Mouse (Mus musculus): ENCODE data around the gene Usp49. TPM values are rescaled to one million over a fixed set of nuclear protein-coding genes. Genes with fewer than 3 reads are reported as not detected.

Gene Usp49
- polyA plus RNA-seq, 1 experiment from 2014 or later: 3.5 TPM

- no peak overlapping the region for H3K4me2 ChIP-seq
- no peak overlapping the region for H3K9ac ChIP-seq
- no peaks in the 10 kb centered on the region for H3K27me3 ChIP-seq (replicated peaks)
- ATAC-seq (ENCODE audit: insufficient number of reproducible peaks, low FRiP score): no peak
- peaks cover 21% of the 10 kb centered on the region for H3K4me1 ChIP-seq (replicated peaks)
- H3K36me3 ChIP-seq: no peaks in the 10 kb centered on the region
- H3K27ac ChIP-seq (ENCODE audit: poor library complexity, severe bottlenecking): no peak overlapping the region
- 16% methylated on average over 6 of the region's 6 CpGs for WGBS
- H3K4me3 ChIP-seq: no peak overlapping the region
- no peaks in the 10 kb centered on the region for H3K9me3 ChIP-seq (replicated peaks)
Measured at GRCm38 (mm10) chr17:47711883-47712282, 81.4 kb downstream of the Usp49 start.

GRCm38 (mm10) chr17:47712889-47713571 lies 82.5 kb downstream of the Usp49 start:
- Histone ChIP-seq H3K36me3 (no peaks in the 10 kb centered on the region), H3K4me3 (no peak overlapping the region), H3K9me3 (replicated peaks) (no peaks in the 10 kb centered on the region), H3K9ac (no peak overlapping the region), H3K27me3 (replicated peaks) (no peaks in the 10 kb centered on the region), H3K4me1 (replicated peaks) (peaks cover 21% of the 10 kb centered on the region), H3K4me2 (peak overlapping the region; percentile 41), H3K27ac (ENCODE audit: poor library complexity, severe bottlenecking) (no peak overlapping the region)
- WGBS: 57% methylated on average over 20 of the region's 22 CpGs
- no peak for ATAC-seq (ENCODE audit: insufficient number of reproducible peaks, low FRiP score)

DNA sequence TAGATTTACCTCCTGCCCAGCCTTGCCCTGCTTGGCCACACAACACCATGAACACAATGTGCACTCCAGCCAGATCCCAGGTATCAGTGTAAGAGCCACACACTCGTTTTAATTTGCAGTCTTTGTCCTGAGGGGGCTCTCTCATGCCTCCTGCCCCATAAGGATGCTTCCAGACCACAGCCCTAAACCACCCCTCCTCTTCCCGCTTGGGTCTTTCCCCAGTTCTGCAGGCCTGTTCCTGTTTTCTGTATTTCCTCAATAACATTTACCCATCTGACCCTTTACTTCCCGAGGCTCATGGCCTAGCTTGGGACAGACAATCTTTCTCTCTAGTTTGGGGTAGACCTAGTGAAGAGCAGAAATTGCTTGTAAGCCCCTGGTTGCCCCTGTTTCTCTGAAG lies 84.5 kb downstream of the Usp49 start:
- Histone ChIP-seq H3K4me1 (replicated peaks) (peaks cover 21% of the 10 kb centered on the region), H3K4me3 (no peak overlapping the region), H3K9ac (no peak overlapping the region), H3K9me3 (replicated peaks) (no peaks in the 10 kb centered on the region), H3K27ac (ENCODE audit: poor library complexity, severe bottlenecking) (no peak overlapping the region), H3K36me3 (no peaks in the 10 kb centered on the region), H3K27me3 (replicated peaks) (no peaks in the 10 kb centered on the region), H3K4me2 (no peak overlapping the region)
- ATAC-seq (ENCODE audit: insufficient number of reproducible peaks, low FRiP score): no peak
- WGBS: 59% methylated on average over 3 of the region's 3 CpGs

DNA sequence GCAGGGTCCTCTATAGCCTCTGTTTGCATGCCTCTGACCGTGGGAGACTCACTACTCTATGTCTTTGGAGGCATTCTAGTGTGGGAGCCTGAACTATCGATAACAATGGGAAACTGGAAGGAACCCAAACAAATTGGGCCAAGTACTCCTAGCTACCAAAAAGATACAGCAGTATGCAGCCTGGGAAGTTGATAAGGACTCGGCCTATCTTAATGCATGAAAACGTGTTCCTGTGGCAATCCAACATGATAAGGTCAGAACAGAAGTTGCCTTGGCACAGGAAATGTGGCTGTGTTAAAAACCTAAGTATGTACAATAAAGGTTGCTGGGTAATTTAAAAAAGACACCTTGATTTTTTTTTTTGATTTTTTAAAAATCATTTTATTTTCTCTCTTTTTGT lies 90.7 kb downstream of the Usp49 start:
- H3K4me1 ChIP-seq (replicated peaks): peaks cover 11% of the 10 kb centered on the region; the same call in 1 of the 2 replicates
- H3K36me3 ChIP-seq: no peaks in the 10 kb centered on the region
- no peak overlapping the region for H3K27ac ChIP-seq (ENCODE audit: poor library complexity, severe bottlenecking)
- 45% methylated on average over 4 of the region's 4 CpGs for whole genome bisulfite sequencing
- ATAC-seq (ENCODE audit: insufficient number of reproducible peaks, low FRiP score): no peak
- no peak overlapping the region for H3K4me2 ChIP-seq
- H3K27me3 ChIP-seq (replicated peaks): peaks cover 10% of the 10 kb centered on the region; the same call in 1 of the 2 replicates
- no peak overlapping the region for H3K4me3 ChIP-seq
- H3K9me3 ChIP-seq (replicated peaks): no peaks in the 10 kb centered on the region
- H3K9ac ChIP-seq: no peak overlapping the region

- Histone ChIP-seq H3K4me2 (no peak within 1 kb of the TSS), H3K36me3 (no peaks in the 10 kb centered on the region), H3K27me3 (replicated peaks) (peaks cover 15% of the 10 kb centered on the region; the same call in 1 of the 2 replicates), H3K9me3 (replicated peaks) (no peaks in the 10 kb centered on the region), H3K9ac (no peak within 1 kb of the TSS), H3K4me1 (replicated peaks) (0 out of 2 replicates have a peak, but pooled peaks cover 5% of the 10 kb centered on the region), H3K4me3 (no peak within 1 kb of the TSS), H3K27ac (ENCODE audit: poor library complexity, severe bottlenecking) (no peak within 1 kb of the TSS)
- no peak for ATAC-seq (ENCODE audit: insufficient number of reproducible peaks, low FRiP score)
- 68% methylated on average over 11 of the region's 11 CpGs for WGBS
Measured at GRCm38 (mm10) chr17:47726566-47726965, 96.1 kb downstream of the Usp49 start, which contains the start of gene Pgc. Pgc (plus strand) TSS chr17:47726842.

GRCm38 (mm10) chr17:47730633-47731575 lies 100.4 kb downstream of the Usp49 start:
- H3K27me3 ChIP-seq (replicated peaks): peaks cover 8% of the 10 kb centered on the region; the same call in 1 of the 2 replicates
- no peaks in the 10 kb centered on the region for H3K36me3 ChIP-seq
- H3K4me2 ChIP-seq: no peak overlapping the region
- no peak overlapping the region for H3K4me3 ChIP-seq
- H3K9me3 ChIP-seq (replicated peaks): no peaks in the 10 kb centered on the region
- WGBS: 52% methylated on average over 24 of the region's 24 CpGs
- H3K4me1 ChIP-seq (replicated peaks): no peaks in the 10 kb centered on the region
- no peak for ATAC-seq (ENCODE audit: insufficient number of reproducible peaks, low FRiP score)
- H3K27ac ChIP-seq (ENCODE audit: poor library complexity, severe bottlenecking): no peak overlapping the region
- H3K9ac ChIP-seq: no peak overlapping the region

DNA sequence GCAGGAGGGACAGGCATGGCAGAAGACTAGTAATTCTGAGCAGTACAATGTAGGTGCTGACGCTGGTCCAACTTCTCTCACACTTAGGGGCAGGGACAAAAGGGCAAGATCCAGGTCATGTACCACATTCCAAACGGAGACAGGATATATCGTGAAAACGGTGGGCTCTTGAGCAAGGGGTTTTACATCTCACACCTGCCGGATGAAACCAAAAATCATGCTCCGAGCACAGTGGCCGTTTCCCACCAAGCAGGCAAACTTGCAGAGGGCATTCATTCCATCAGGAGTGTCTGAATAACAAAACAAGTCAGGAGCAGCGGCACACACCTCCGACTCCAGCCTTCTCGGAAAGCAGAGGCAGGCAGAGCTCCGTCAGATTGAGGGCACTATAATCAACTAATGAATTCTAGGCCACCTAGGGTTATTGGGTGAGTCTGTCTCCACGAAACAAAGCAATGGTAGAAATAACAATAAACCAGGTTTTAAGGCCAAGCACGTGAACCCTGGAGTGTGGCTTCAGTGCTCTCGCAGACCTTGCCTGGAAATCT lies 105.1 kb downstream of the Usp49 start:
- no peak overlapping the region for H3K27ac ChIP-seq (ENCODE audit: poor library complexity, severe bottlenecking)
- no peaks in the 10 kb centered on the region for H3K36me3 ChIP-seq
- no peaks in the 10 kb centered on the region for H3K9me3 ChIP-seq (replicated peaks)
- 70% methylated on average over 14 of the region's 14 CpGs for WGBS
- no peak for ATAC-seq (ENCODE audit: insufficient number of reproducible peaks, low FRiP score)
- peaks cover 23% of the 10 kb centered on the region for H3K4me1 ChIP-seq (replicated peaks)
- no peak overlapping the region for H3K4me3 ChIP-seq
- H3K9ac ChIP-seq: no peak overlapping the region
- H3K4me2 ChIP-seq: no peak overlapping the region
- no peaks in the 10 kb centered on the region for H3K27me3 ChIP-seq (replicated peaks)

Other genes starting within 250 kb of the Usp49 start
- gene Guca1b, start 245.3 kb upstream of the Usp49 start, polyA plus RNA-seq (2016; fragmentation: Nextera tagmentation; extraction: Ambion mirVana): 1.8 and 2.0 TPM in 2 replicates
- gene Guca1a, start 230.1 kb upstream of the Usp49 start, polyA plus RNA-seq (2016; fragmentation: Nextera tagmentation; extraction: Ambion mirVana): 3.2 and 3.8 TPM in 2 replicates
- gene AI661453, start 194.1 kb upstream of the Usp49 start, polyA plus RNA-seq (2016; fragmentation: Nextera tagmentation; extraction: Ambion mirVana): 0.85 and 1.1 TPM in 2 replicates
- gene 1700001C19Rik, start 193.3 kb upstream of the Usp49 start, polyA plus RNA-seq (2016; fragmentation: Nextera tagmentation; extraction: Ambion mirVana): 1.0 and 1.2 TPM in 2 replicates
- gene Taf8, start 128.4 kb upstream of the Usp49 start, polyA plus RNA-seq (2016; fragmentation: Nextera tagmentation; extraction: Ambion mirVana): 21.1 and 22.1 TPM in 2 replicates
- 533 and 538 TPM in 2 replicates for gene Ccnd3, start 125.6 kb upstream of the Usp49 start, polyA plus RNA-seq (2016; fragmentation: Nextera tagmentation; extraction: Ambion mirVana)
- gene Bysl, start 19.2 kb upstream of the Usp49 start, polyA plus RNA-seq (2016; fragmentation: Nextera tagmentation; extraction: Ambion mirVana): 24.7 and 27.8 TPM in 2 replicates
- gene Med20, start 19.1 kb upstream of the Usp49 start, polyA plus RNA-seq (2016; fragmentation: Nextera tagmentation; extraction: Ambion mirVana): 27.8 and 30.0 TPM in 2 replicates
- gene Gm20517, start 19.1 kb upstream of the Usp49 start, polyA plus RNA-seq (2016; fragmentation: Nextera tagmentation; extraction: Ambion mirVana): 1.3 and 2.7 TPM in 2 replicates
- gene Tomm6, start 57.7 kb downstream of the Usp49 start, polyA plus RNA-seq (2016; fragmentation: Nextera tagmentation; extraction: Ambion mirVana): 352 and 355 TPM in 2 replicates
- gene Frs3, start 58.3 kb downstream of the Usp49 start, polyA plus RNA-seq (2016; fragmentation: Nextera tagmentation; extraction: Ambion mirVana): 4.6 and 5.1 TPM in 2 replicates
- gene Gm21981, start 63.8 kb downstream of the Usp49 start, polyA plus RNA-seq (2016; fragmentation: Nextera tagmentation; extraction: Ambion mirVana): 0.15 and 0.19 TPM in 2 replicates
- gene Prickle4, start 64.0 kb downstream of the Usp49 start, polyA plus RNA-seq (2016; fragmentation: Nextera tagmentation; extraction: Ambion mirVana): 0.56 TPM in 1 of 2 replicates, not detected in the other
- gene Pgc, start 96.2 kb downstream of the Usp49 start, polyA plus RNA-seq (2016; fragmentation: Nextera tagmentation; extraction: Ambion mirVana): not detected in 2 replicates
- gene Tfeb, start 106.3 kb downstream of the Usp49 start, polyA plus RNA-seq (2016; fragmentation: Nextera tagmentation; extraction: Ambion mirVana): 22.7 and 24.5 TPM in 2 replicates
- 11.1 and 11.2 TPM in 2 replicates for gene Mdfi, start 204.0 kb downstream of the Usp49 start, polyA plus RNA-seq (2016; fragmentation: Nextera tagmentation; extraction: Ambion mirVana)

All from heart, embryonic 12.5 days (tissue).